Mouse (Mus musculus) thymus, adult 2 months (tissue): ENCODE data around the gene Lect2. TPM values are rescaled to one million over a fixed set of nuclear protein-coding genes. Genes with fewer than 3 reads are reported as not detected.

Experiments
- DNase-seq: peaks from one replicate; pipeline ENCODE4 v3.0.0; 2021
- H3K27ac ChIP-seq: fragments of 200-500 bp; 2 replicates; pipeline ENCODE4 v1.5.1; 2012; ENCODE audit warnings: low read length, control low read depth; ENCODE audit not compliant: control insufficient read depth, insufficient read depth
- H3K27me3 ChIP-seq: fragments of 200-500 bp; 2 replicates; pipeline ENCODE4 v1.6.1; 2012; ENCODE audit warnings: mild to moderate bottlenecking, low read length, moderate library complexity, mixed read lengths; ENCODE audit not compliant: control insufficient read depth, insufficient read depth
- H3K36me3 ChIP-seq: fragments of 200-500 bp; 2 replicates; pipeline ENCODE4 v1.6.1; 2012; ENCODE audit warnings: mild to moderate bottlenecking, low read length, moderate library complexity; ENCODE audit not compliant: control insufficient read depth, insufficient read depth
- H3K4me1 ChIP-seq: fragments of 200-500 bp; replicated peaks from 2 replicates; pipeline ENCODE4 v1.6.1; 2012; ENCODE audit warnings: low read length; ENCODE audit not compliant: control insufficient read depth, insufficient read depth
- H3K4me3 ChIP-seq: fragments of 200-500 bp; 2 replicates; pipeline ENCODE4 v1.5.1; 2012; ENCODE audit warnings: mild to moderate bottlenecking, low read length, control low read depth, moderate library complexity; ENCODE audit not compliant: control insufficient read depth, insufficient read depth
- CTCF ChIP-seq: fragments of 200-500 bp; IDR thresholded peaks from 2 replicates; pipeline ENCODE4 v1.5.1; 2012; ENCODE audit warnings: mild to moderate bottlenecking, control low read depth, low read length, moderate library complexity, borderline replicate concordance; ENCODE audit not compliant: control insufficient read depth, poor library complexity, insufficient read depth; ENCODE audit errors: extremely low read depth
- POLR2A ChIP-seq: fragments of 200-500 bp; IDR thresholded peaks from 2 replicates; pipeline ENCODE4 v1.6.1; 2012; ENCODE audit warnings: mild to moderate bottlenecking, low read length, control low read depth, moderate library complexity; ENCODE audit not compliant: control insufficient read depth, poor library complexity, insufficient read depth; ENCODE audit errors: extremely low read depth
- WGBS: fragments of 180-500 bp; shearing (Covaris S2); methylation state at CpG from one replicate; pipeline ENCODE4 v1.1.7; 2018; 5-methylcytosine and 5-hydroxymethylcytosine counted together
- polyA plus RNA-seq: library from polyadenylated mRNA; depleted of rRNA; stranded (reverse); fragments of >200 nt; gene quantifications from 2 replicates; pipeline ENCODE4 v1.2.3, GENCODE M21; 2012

Gene Lect2
- polyA plus RNA-seq, 1 experiment: not detected

DNA sequence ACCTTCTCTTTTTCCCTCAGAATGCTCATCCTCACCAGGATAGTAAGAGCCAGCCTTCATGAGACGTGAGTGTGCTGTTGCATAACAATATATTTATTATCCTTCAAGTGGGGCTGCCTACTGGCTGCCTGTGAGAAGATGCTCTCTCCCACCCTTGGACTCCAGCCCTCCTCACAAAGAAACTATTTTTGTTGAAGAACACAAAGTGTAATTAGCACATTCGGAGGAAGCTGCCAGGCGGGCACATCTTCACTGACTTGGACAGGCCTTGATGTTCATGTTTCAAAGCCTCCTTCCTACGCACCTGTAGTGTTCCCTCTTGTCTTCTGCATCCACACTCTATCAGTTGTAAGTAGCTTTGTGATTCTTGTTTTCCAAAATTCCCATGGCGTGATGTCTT, 32.1 kb upstream of the Lect2 start:
- TF ChIP-seq CTCF (no peak), POLR2A (no peak)
- Histone ChIP-seq H3K4me1 (no peaks in the 10 kb centered on the region), H3K27me3 (no peaks in the 10 kb centered on the region), H3K36me3 (no peaks in the 10 kb centered on the region), H3K27ac (no peak overlapping the region), H3K4me3 (no peak overlapping the region)
- no peak for DNase-seq
- WGBS: 95% methylated on average over 5 of the region's 5 CpGs

DNA sequence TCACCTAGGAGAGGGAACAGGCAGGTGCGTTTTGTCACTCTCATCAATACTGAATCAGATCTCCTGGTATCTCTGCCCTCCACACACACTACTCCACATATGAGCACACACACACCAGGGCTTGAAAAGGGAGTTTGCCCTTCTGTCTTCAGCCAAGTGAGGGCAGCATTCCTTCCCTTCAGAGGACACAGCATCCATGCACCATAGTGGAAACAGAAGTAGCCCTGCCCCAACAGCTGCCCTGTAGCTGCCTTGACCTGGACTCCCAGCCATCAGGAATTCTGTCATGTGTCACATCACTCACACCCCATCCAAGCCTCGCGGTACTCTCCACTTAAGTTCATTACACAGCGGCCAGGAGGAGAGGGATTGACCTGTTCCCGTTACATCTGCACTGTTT, 29.8 kb upstream of the Lect2 start:
- WGBS: 94% methylated on average over 5 of the region's 5 CpGs
- Histone ChIP-seq H3K36me3 (no peaks in the 10 kb centered on the region), H3K4me1 (no peaks in the 10 kb centered on the region), H3K27me3 (no peaks in the 10 kb centered on the region), H3K4me3 (no peak overlapping the region), H3K27ac (no peak overlapping the region)
- DNase-seq: no peak
- TF ChIP-seq CTCF (no peak), POLR2A (no peak)

DNA sequence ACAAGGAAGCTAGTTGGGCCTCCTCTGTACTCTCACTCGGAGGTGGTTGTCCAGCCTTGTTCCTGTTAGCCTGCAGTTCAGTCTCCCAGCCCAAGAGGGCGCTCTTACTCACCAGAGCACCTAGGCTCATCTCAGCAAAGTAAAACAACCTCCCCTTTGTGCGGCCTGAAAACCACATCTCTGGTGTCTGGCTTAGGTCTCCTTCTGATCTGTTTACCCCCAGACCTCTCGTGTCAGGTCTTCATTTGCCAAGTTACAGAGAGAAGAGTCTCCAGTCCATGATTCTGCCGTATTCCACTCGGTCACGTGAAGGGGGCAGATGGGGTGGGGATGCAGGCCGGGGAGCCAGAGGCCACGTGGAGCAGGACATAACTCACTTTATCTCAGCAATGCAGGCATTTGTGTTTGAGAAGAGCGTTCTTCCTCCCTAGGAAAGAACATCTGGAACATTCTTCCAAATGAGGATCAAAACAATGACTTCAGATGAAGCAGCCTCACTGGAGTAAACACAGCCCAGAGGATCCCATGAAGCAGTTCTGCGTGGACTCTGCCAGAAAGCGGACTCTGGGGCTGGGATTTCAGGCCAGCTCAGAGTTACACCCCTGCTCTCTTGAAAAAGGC, 27.5 kb upstream of the Lect2 start:
- DNase-seq: peak; percentile 70
- WGBS: 64% methylated on average over 12 of the region's 12 CpGs
- no peaks in the 10 kb centered on the region for H3K27me3 ChIP-seq
- no peak overlapping the region for H3K27ac ChIP-seq
- TF ChIP-seq CTCF (peak; percentile 59; the same call in 1 of the 2 replicates), POLR2A (no peak)
- no peaks in the 10 kb centered on the region for H3K36me3 ChIP-seq
- no peaks in the 10 kb centered on the region for H3K4me1 ChIP-seq
- H3K4me3 ChIP-seq: no peak overlapping the region

DNA sequence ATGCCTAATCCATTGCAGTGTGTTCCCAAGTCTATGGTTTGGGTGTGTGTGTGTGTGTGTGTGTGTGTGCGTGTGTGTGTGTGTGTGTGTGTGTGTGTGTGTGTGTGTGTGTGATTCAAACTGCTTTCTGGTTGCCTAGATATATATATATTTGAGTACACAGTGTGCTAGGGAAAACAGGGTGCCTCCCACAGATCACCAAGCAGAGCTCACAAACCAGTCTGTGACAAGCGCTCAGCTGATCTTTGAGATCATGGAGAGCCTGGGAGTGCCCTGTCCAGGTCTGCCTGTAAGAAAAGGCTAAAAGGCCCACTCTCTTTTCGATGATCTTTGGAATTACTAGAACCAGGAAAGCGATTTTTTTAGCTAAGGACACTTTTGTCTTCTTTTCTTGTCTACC, 26.8 kb upstream of the Lect2 start:
- TF ChIP-seq POLR2A: no peak
- TF ChIP-seq CTCF: no peak
- Histone ChIP-seq H3K4me3 (no peak overlapping the region), H3K27ac (no peak overlapping the region), H3K4me1 (no peaks in the 10 kb centered on the region), H3K36me3 (no peaks in the 10 kb centered on the region), H3K27me3 (no peaks in the 10 kb centered on the region)
- WGBS: 86% methylated on average over 4 of the region's 4 CpGs
- DNase-seq: no peak

DNA sequence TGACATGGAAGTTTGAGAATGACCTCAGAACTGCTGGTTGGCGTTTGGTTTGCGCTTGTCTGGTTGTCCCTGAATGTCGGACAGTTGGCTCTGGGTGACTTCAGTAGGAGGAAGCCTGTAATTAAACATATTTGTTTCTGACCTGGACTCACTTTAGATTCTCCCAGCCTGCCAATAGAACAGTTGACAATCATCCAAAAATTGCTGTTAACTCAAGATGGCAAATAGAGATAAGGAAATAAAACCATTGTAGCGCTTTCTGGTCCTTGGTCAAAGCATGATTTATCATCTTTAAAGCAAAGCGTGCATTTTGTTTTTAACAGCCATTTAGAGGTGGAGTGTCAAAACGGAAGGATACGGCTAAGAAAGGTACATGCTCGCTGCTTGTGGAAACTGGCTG, 23.3 kb upstream of the Lect2 start:
- no peak overlapping the region for H3K27ac ChIP-seq
- TF ChIP-seq POLR2A (no peak), CTCF (no peak)
- H3K4me1 ChIP-seq: no peaks in the 10 kb centered on the region
- H3K4me3 ChIP-seq: no peak overlapping the region
- WGBS: 55% methylated on average over 8 of the region's 8 CpGs
- no peaks in the 10 kb centered on the region for H3K36me3 ChIP-seq
- no peaks in the 10 kb centered on the region for H3K27me3 ChIP-seq
- DNase-seq: no peak

DNA sequence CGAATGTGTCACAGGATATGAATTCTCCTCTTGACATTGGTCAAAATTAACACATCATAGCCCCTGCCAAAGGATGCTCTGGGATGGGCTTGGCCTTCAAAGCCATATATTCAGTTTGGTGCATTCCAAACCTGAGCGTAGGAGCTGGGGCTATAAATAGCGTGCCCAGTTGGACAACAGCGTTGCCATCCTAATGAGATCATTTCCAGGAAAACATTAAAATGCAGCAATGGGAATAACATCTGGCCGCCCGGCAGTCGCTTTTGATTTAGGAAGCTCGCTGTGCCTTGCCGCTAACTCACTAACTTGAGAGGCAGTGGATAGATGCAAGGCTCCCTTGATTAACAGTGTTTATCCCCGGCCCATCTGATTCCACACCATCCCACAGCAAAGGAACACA, 18.0 kb upstream of the Lect2 start:
- Histone ChIP-seq H3K4me3 (no peak overlapping the region), H3K36me3 (no peaks in the 10 kb centered on the region), H3K4me1 (no peaks in the 10 kb centered on the region), H3K27me3 (no peaks in the 10 kb centered on the region), H3K27ac (no peak overlapping the region)
- WGBS: 99% methylated on average over 10 of the region's 10 CpGs
- TF ChIP-seq POLR2A (no peak), CTCF (no peak)
- DNase-seq: no peak

DNA sequence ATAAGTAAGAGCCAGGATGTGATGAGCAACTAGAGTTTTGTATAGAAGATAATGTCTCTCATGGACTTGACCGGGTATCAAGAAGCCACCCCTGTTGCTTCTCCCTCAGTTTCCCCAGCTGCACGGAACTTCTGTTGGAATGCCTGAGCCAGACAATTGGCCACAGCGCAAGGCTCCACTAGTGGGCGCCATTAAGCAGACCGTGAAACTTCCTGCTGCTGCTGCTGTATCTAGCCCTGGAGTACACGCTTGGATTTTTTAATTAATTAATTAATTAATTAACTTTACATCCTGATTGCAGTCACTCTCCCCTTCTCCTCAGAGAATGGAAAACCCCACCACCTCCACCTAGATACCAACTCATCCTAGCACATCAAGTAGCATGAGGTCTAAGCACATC, 14.8 kb upstream of the Lect2 start:
- DNase-seq: peak; percentile 35
- peak; percentile 56; the same call in 1 of the 2 replicates for TF ChIP-seq CTCF
- no peak for TF ChIP-seq POLR2A

More for the DNA sequence above, 14.8 kb upstream of the Lect2 start:
- Histone ChIP-seq H3K4me1 (no peaks in the 10 kb centered on the region), H3K4me3 (no peak overlapping the region), H3K27ac (no peak overlapping the region), H3K27me3 (no peaks in the 10 kb centered on the region), H3K36me3 (no peaks in the 10 kb centered on the region)
- WGBS: 29% methylated on average over 6 of the region's 6 CpGs
